Mouse (Mus musculus) midbrain, embryonic 16.5 days (tissue): Measurements from ENCODE around the gene Trnau1ap. TPM values are rescaled to one million over a fixed set of nuclear protein-coding genes. Genes with fewer than 3 reads are reported as not detected.
A peak's percentile ranks its signal among the peaks of the same experiment; 100 is the strongest.

Source experiments
- ATAC-seq: fragments of 200-750 bp; cut with Nextera tagmentation; 2 replicates; pipeline ENCODE4 v1.8.0; 2017; ENCODE audit warnings: moderate TSS enrichment
- H3K27ac ChIP-seq: fragments of 300-500 bp; sonication (generic); 2 replicates; pipeline ENCODE4 v1.5.1; 2014; ENCODE audit warnings: mild to moderate bottlenecking, low read length, mixed read lengths
- H3K27me3 ChIP-seq: fragments of 300-500 bp; sonication (generic); 2 replicates; pipeline ENCODE4 v1.6.1; 2014; ENCODE audit warnings: low read depth, low read length, mixed read lengths; ENCODE audit not compliant: control insufficient read depth, insufficient read depth
- H3K36me3 ChIP-seq: fragments of 300-500 bp; sonication (generic); 2 replicates; pipeline ENCODE4 v1.6.1; 2014; ENCODE audit warnings: mild to moderate bottlenecking, low read length, moderate library complexity, mixed read lengths; ENCODE audit not compliant: control insufficient read depth, insufficient read depth
- H3K4me1 ChIP-seq: fragments of 300-500 bp; sonication (generic); 2 replicates; pipeline ENCODE4 v1.6.1; 2014; ENCODE audit warnings: mild to moderate bottlenecking, low read length, mixed read lengths; ENCODE audit not compliant: control insufficient read depth, insufficient read depth
- H3K4me2 ChIP-seq: fragments of 300-500 bp; sonication (generic); 2 replicates; pipeline ENCODE4 v1.6.1; 2014; ENCODE audit warnings: mild to moderate bottlenecking, low read length, mixed read lengths
- H3K4me3 ChIP-seq: fragments of 300-500 bp; sonication (generic); 2 replicates; pipeline ENCODE4 v1.5.1; 2014; ENCODE audit warnings: low read depth, mild to moderate bottlenecking, low read length, moderate library complexity, mixed read lengths
- H3K9ac ChIP-seq: fragments of 300-500 bp; sonication (generic); 2 replicates; pipeline ENCODE4 v1.6.1; 2014; ENCODE audit warnings: low read depth, low read length, mixed read lengths
- H3K9me3 ChIP-seq: fragments of 300-500 bp; sonication (generic); replicated peaks from 2 replicates; pipeline ENCODE4 v1.6.1; 2014; ENCODE audit warnings: mild to moderate bottlenecking, low read length, mixed read lengths; ENCODE audit not compliant: control insufficient read depth, poor library complexity, severe bottlenecking
- WGBS: fragments of 180-500 bp; shearing (Covaris S2); extraction: QIAGEN DNeasy Blood & Tissue Kit; methylation state at CpG from one replicate; pipeline ENCODE4 v1.1.7; 2014; 5-methylcytosine and 5-hydroxymethylcytosine counted together
- polyA plus RNA-seq: library from polyadenylated mRNA; unstranded; fragments of >200 nt; fragmentation: Nextera tagmentation; extraction: Ambion mirVana; gene quantifications from 2 replicates; pipeline ENCODE4 v1.2.1, GENCODE M21; 2015

Gene Trnau1ap
- polyA plus RNA-seq, 1 experiment from 2014 or later = 76.6 TPM

DNA sequence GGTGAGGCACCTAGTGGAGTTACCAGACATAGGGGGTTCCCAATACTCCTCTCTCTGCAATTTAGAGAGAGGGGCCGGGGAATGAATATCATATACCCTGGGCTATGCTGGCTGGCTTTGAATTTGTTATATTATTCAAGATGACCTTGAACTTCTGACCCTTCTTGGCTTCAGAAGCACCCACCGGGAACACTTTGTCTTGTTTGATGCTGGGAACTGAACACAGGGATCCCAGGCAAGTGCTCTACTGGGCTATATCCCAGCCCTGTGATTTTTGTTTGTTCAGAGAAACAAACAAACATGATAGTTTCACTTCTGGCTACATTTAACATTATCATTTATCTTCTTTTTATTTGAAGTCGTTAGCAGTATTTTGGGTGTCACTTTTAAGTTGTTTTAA is 26.1 kb upstream of the Trnau1ap start:
- 0 out of 2 replicates have a peak, but pooled peaks cover 2% of the 10 kb centered on the region for H3K36me3 ChIP-seq
- no peak overlapping the region for H3K27ac ChIP-seq
- peaks cover 13% of the 10 kb centered on the region for H3K4me1 ChIP-seq
- no peak overlapping the region for H3K9ac ChIP-seq
- 85% methylated on average over 3 of the region's 3 CpGs for WGBS
- no peak overlapping the region for H3K4me2 ChIP-seq
- H3K27me3 ChIP-seq = no peaks in the 10 kb centered on the region
- no peak overlapping the region for H3K4me3 ChIP-seq
- H3K9me3 ChIP-seq = no peaks in the 10 kb centered on the region
- no peak for ATAC-seq

DNA sequence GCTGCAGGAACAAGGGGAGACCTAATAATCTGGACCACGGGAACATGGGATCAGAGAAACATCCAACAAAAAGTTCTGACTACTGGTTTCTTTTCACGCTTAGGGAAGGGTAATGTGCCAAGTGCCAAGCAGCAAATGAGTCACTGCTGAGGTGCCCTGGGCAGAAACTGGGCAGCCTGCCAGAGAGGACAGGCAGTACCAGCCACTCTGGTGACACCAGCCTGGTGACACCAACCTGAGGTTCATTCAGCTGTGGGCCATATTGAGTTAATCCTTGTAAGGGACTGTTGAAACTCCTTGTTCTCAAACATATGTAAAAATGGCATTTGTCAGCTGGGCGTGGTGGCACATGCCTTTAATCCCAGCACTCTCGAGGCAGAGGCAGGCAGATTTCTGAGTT is 25.2 kb upstream of the Trnau1ap start:
- Histone ChIP-seq H3K9ac (no peak overlapping the region), H3K4me3 (no peak overlapping the region), H3K4me2 (no peak overlapping the region), H3K27ac (no peak overlapping the region), H3K4me1 (peaks cover 13% of the 10 kb centered on the region), H3K36me3 (0 out of 2 replicates have a peak, but pooled peaks cover 2% of the 10 kb centered on the region), H3K27me3 (no peaks in the 10 kb centered on the region), H3K9me3 (no peaks in the 10 kb centered on the region)
- ATAC-seq = no peak
- WGBS = 92% methylated on average over 4 of the region's 4 CpGs

GRCm38 (mm10) chr4:132353481-132353885 is 24.1 kb upstream of the Trnau1ap start, which contains the start of gene Rcc1:
Rcc1 (minus strand) TSS chr4:132353605.
- Histone ChIP-seq H3K9ac (peak within 1 kb of the TSS; percentile 72), H3K27me3 (no peaks in the 10 kb centered on the region), H3K4me2 (peak within 1 kb of the TSS; percentile 83), H3K4me1 (peaks cover 13% of the 10 kb centered on the region), H3K27ac (peak within 1 kb of the TSS; percentile 86), H3K4me3 (peak within 1 kb of the TSS; percentile 63), H3K36me3 (0 out of 2 replicates have a peak, but pooled peaks cover 2% of the 10 kb centered on the region), H3K9me3 (no peaks in the 10 kb centered on the region)
- under 1% methylated on average over 31 of the region's 31 CpGs for WGBS
- ATAC-seq = peak; percentile 93

GRCm38 (mm10) chr4:132352739-132353138 is 23.4 kb upstream of the Trnau1ap start:
- Histone ChIP-seq H3K27me3 (no peaks in the 10 kb centered on the region), H3K27ac (peak overlapping the region; percentile 86), H3K4me1 (peaks cover 13% of the 10 kb centered on the region), H3K9me3 (no peaks in the 10 kb centered on the region), H3K36me3 (0 out of 2 replicates have a peak, but pooled peaks cover 2% of the 10 kb centered on the region), H3K4me2 (peak overlapping the region; percentile 83), H3K9ac (peak overlapping the region; percentile 72), H3K4me3 (peak overlapping the region; percentile 63)
- WGBS = under 1% methylated on average over 14 of the region's 14 CpGs
- no peak for ATAC-seq

DNA sequence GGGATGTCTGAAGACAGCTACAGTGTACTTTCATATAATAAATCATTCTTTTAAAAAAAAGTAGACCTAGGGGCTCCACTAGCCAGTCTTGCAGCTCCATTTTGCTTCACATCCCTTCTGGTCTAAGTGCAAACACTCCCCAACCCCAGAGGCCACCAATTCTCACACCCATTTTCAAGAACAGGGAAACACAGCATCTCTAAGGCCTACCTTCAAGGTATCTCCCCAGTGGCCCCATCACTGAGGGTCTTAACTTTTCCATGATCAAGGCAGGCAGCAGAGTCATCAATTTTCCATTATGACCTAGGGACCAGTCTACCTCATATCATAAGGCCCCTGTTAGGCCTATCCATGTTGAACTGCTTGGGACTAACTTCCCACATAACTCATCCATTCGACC is 22.1 kb upstream of the Trnau1ap start:
- H3K9ac ChIP-seq = no peak overlapping the region
- H3K4me3 ChIP-seq = no peak overlapping the region
- H3K4me2 ChIP-seq = no peak overlapping the region
- peaks cover 13% of the 10 kb centered on the region for H3K4me1 ChIP-seq
- WGBS = 50% methylated on average over 1 of the region's 1 CpGs
- H3K27ac ChIP-seq = no peak overlapping the region
- H3K9me3 ChIP-seq = no peaks in the 10 kb centered on the region
- 0 out of 2 replicates have a peak, but pooled peaks cover 2% of the 10 kb centered on the region for H3K36me3 ChIP-seq
- no peaks in the 10 kb centered on the region for H3K27me3 ChIP-seq
- no peak for ATAC-seq

GRCm38 (mm10) chr4:132350854-132351253 is 21.5 kb upstream of the Trnau1ap start:
- H3K4me1 ChIP-seq = peaks cover 15% of the 10 kb centered on the region
- H3K36me3 ChIP-seq = 0 out of 2 replicates have a peak, but pooled peaks cover 2% of the 10 kb centered on the region
- ATAC-seq = no peak
- no peak overlapping the region for H3K4me3 ChIP-seq
- 73% methylated on average over 3 of the region's 3 CpGs for WGBS
- no peaks in the 10 kb centered on the region for H3K27me3 ChIP-seq
- no peak overlapping the region for H3K9ac ChIP-seq
- no peaks in the 10 kb centered on the region for H3K9me3 ChIP-seq
- H3K27ac ChIP-seq = no peak overlapping the region
- H3K4me2 ChIP-seq = no peak overlapping the region

GRCm38 (mm10) chr4:132350123-132350740 is 20.9 kb upstream of the Trnau1ap start:
- H3K4me2 ChIP-seq = no peak overlapping the region
- no peak overlapping the region for H3K27ac ChIP-seq
- H3K27me3 ChIP-seq = no peaks in the 10 kb centered on the region
- 34% methylated on average over 2 of the region's 2 CpGs for WGBS
- no peak for ATAC-seq
- no peak overlapping the region for H3K9ac ChIP-seq
- peaks cover 16% of the 10 kb centered on the region for H3K4me1 ChIP-seq
- H3K9me3 ChIP-seq = no peaks in the 10 kb centered on the region
- H3K36me3 ChIP-seq = 0 out of 2 replicates have a peak, but pooled peaks cover 2% of the 10 kb centered on the region
- no peak overlapping the region for H3K4me3 ChIP-seq

DNA sequence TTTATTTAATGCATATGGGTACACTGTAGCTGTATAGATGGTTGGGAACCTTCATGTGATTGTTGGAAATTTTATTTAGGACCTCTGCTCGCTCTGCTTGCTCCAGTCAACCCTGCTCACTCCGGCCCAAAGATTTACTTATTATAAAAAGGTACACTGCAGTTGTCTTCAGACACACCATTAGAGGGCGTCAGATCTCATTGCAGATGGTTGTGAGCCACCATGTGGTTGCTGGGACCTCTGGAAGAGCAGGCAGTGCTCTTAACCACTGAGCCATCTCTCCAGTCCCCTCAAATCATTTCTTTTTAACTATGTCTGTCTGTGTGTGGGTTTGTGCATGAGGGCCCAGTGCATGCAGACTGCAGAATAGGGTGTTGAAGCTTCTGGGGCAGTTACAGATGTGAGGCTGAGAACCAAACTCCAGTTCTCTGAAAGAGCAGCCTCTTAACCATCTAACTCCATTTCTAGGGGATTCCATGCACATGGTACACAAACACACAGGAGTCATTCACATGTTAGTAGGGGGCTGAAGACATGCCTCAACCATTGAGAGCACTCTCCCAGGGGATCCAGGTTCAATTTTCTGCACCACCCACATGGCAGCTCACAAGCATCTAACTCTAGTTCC is 20.3 kb upstream of the Trnau1ap start:
- H3K9ac ChIP-seq = no peak overlapping the region
- H3K9me3 ChIP-seq = no peaks in the 10 kb centered on the region
- 62% methylated on average over 3 of the region's 3 CpGs for WGBS
- ATAC-seq = no peak
- no peaks in the 10 kb centered on the region for H3K27me3 ChIP-seq
- 0 out of 2 replicates have a peak, but pooled peaks cover 2% of the 10 kb centered on the region for H3K36me3 ChIP-seq
- peaks cover 19% of the 10 kb centered on the region for H3K4me1 ChIP-seq
- no peak overlapping the region for H3K4me3 ChIP-seq
- no peak overlapping the region for H3K4me2 ChIP-seq
- no peak overlapping the region for H3K27ac ChIP-seq

- H3K27ac ChIP-seq = no peak overlapping the region
- WGBS = 49% methylated on average over 3 of the region's 3 CpGs
- no peak overlapping the region for H3K4me3 ChIP-seq
- no peaks in the 10 kb centered on the region for H3K27me3 ChIP-seq
- ATAC-seq = no peak
- H3K9ac ChIP-seq = no peak overlapping the region
- 0 out of 2 replicates have a peak, but pooled peaks cover 2% of the 10 kb centered on the region for H3K36me3 ChIP-seq
- H3K4me1 ChIP-seq = peaks cover 22% of the 10 kb centered on the region
- H3K4me2 ChIP-seq = no peak overlapping the region
- H3K9me3 ChIP-seq = no peaks in the 10 kb centered on the region
Measured at GRCm38 (mm10) chr4:132346661-132347060, 17.3 kb upstream of the Trnau1ap start.
